Mouse (Mus musculus): Measurements from ENCODE around the gene Grhl1.

- TF ChIP-seq CTCF (IDR thresholded peaks at IDR 0.05; ENCODE audit: extremely low read depth, insufficient read depth, low read length) (no peak), POLR2A (IDR thresholded peaks at IDR 0.05; ENCODE audit: extremely low read depth, insufficient read depth, low read length) (no peak)
Observed at GRCm38 (mm10) chr12:24627215-24627614, 55.1 kb downstream of the Grhl1 start.
